Mouse (Mus musculus): ENCODE data around the gene Crat. TPM values are rescaled to one million over a fixed set of nuclear protein-coding genes. Genes with fewer than 3 reads are reported as not detected.

The Crat gene
- total RNA-seq, 1 experiment from 2014 or later: 17.3 TPM

GRCm38 (mm10) chr2:30380564-30381376 is 34.8 kb downstream of the Crat start:
- no peak for ATAC-seq (replicated peaks; ENCODE audit: low read depth, poor library complexity, severe bottlenecking)

- ATAC-seq (replicated peaks; ENCODE audit: low read depth, poor library complexity, severe bottlenecking): no peak
Observed at GRCm38 (mm10) chr2:30379307-30379706, 36.3 kb downstream of the Crat start.

- no peak for ATAC-seq (replicated peaks; ENCODE audit: low read depth, poor library complexity, severe bottlenecking)
Observed at GRCm38 (mm10) chr2:30377721-30378120, 37.9 kb downstream of the Crat start.

GRCm38 (mm10) chr2:30375893-30376292 is 39.7 kb downstream of the Crat start:
- ATAC-seq (replicated peaks; ENCODE audit: low read depth, poor library complexity, severe bottlenecking): no peak

GRCm38 (mm10) chr2:30372726-30373125 is 42.9 kb downstream of the Crat start:
- no peak for ATAC-seq (replicated peaks; ENCODE audit: low read depth, poor library complexity, severe bottlenecking)

GRCm38 (mm10) chr2:30371544-30371943 is 44.1 kb downstream of the Crat start:
- no peak for ATAC-seq (replicated peaks; ENCODE audit: low read depth, poor library complexity, severe bottlenecking)

- no peak for ATAC-seq (replicated peaks; ENCODE audit: low read depth, poor library complexity, severe bottlenecking)
Observed at GRCm38 (mm10) chr2:30366203-30366602, 49.4 kb downstream of the Crat start.

- no peak for ATAC-seq (replicated peaks; ENCODE audit: low read depth, poor library complexity, severe bottlenecking)
Observed at GRCm38 (mm10) chr2:30365281-30366069, 50.1 kb downstream of the Crat start.

- ATAC-seq (replicated peaks; ENCODE audit: low read depth, poor library complexity, severe bottlenecking): peak; percentile 97
Observed at GRCm38 (mm10) chr2:30363773-30364650, 51.6 kb downstream of the Crat start, which contains the start of gene Miga2. Gene Miga2, plus strand, starts transcription at chr2:30364233.

GRCm38 (mm10) chr2:30362865-30363264 is 52.7 kb downstream of the Crat start:
- ATAC-seq (replicated peaks; ENCODE audit: low read depth, poor library complexity, severe bottlenecking): no peak

GRCm38 (mm10) chr2:30360626-30361025 is 55.0 kb downstream of the Crat start:
- ATAC-seq (replicated peaks; ENCODE audit: low read depth, poor library complexity, severe bottlenecking): no peak

- peak; percentile 55 for ATAC-seq (replicated peaks; ENCODE audit: low read depth, poor library complexity, severe bottlenecking)
Observed at GRCm38 (mm10) chr2:30358533-30359531, 56.8 kb downstream of the Crat start, which contains the start of gene Sh3glb2. Gene Sh3glb2, minus strand, starts transcription at chr2:30359337.

GRCm38 (mm10) chr2:30357552-30358510 is 57.8 kb downstream of the Crat start:
- no peak; the same call in 1 of the 2 replicates for ATAC-seq (replicated peaks; ENCODE audit: low read depth, poor library complexity, severe bottlenecking)

- no peak for ATAC-seq (replicated peaks; ENCODE audit: low read depth, poor library complexity, severe bottlenecking)
Observed at GRCm38 (mm10) chr2:30356906-30357305, 58.7 kb downstream of the Crat start.

- ATAC-seq (replicated peaks; ENCODE audit: low read depth, poor library complexity, severe bottlenecking): no peak
Observed at GRCm38 (mm10) chr2:30356266-30356665, 59.3 kb downstream of the Crat start.

GRCm38 (mm10) chr2:30355861-30356260 is 59.8 kb downstream of the Crat start:
- no peak for ATAC-seq (replicated peaks; ENCODE audit: low read depth, poor library complexity, severe bottlenecking)

GRCm38 (mm10) chr2:30351149-30351548 is 64.5 kb downstream of the Crat start:
- peak; percentile 55; the same call in 1 of the 2 replicates for ATAC-seq (replicated peaks; ENCODE audit: low read depth, poor library complexity, severe bottlenecking)

All from common myeloid progenitor, adult 5-6 weeks (primary cell).